9 mouse cellular contexts compared by ENCODE assay signal in the genomic region with DNA sequence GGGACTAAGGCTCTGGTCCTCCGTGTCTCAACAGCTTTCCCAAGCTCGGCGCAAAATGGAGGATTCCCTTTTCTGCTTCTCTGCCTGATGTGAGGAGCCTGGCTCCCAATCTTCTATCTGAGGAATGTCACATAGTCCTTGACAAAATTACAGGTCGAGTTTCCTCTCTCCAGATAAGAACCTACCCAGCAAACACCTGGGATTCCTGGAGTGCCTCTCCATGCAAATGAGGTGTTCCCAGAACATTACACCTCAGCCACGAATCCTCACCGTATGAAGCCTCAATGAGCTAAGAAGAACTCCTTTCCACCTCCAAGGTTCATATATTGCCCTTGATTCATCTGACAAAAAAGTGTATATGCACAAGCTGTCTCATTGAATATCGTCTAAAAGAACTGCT. TPM values are rescaled to one million over a fixed set of nuclear protein-coding genes. Genes with fewer than 3 reads are reported as not detected.
A peak's percentile ranks its signal among the peaks of the same experiment; 100 is the strongest.
DNase-seq lines count a peak whose midpoint lies in the region; ATAC-seq and TF ChIP-seq lines count a peak whose summit lies in the region.
"Had no signal": no experiment of that assay in that cellular context is flagged by ENCODE, and none has a peak within 500 bp of the region (broad histone marks: within the 10 kb centered on the region; RNA-seq: fewer than 3 reads in every experiment).

No protein-coding gene starts in this region.

- no peak for TF ChIP-seq EP300 in liver, postnatal 0 days (IDR thresholded peaks at IDR 0.05; ENCODE audit: low read depth)

- 52% methylated on average over 7 of the region's 7 CpGs for WGBS in liver, embryonic 12.5 days (ENCODE audit: insufficient replicate concordance)
- WGBS in liver, postnatal 0 days (ENCODE audit: insufficient replicate concordance): 48% methylated on average over 7 of the region's 7 CpGs
- 39% methylated on average over 7 of the region's 7 CpGs for WGBS in forebrain, embryonic 15.5 days
- 49% methylated on average over 7 of the region's 7 CpGs for WGBS in liver, embryonic 13.5 days (ENCODE audit: insufficient replicate concordance)
- 41% methylated on average over 7 of the region's 7 CpGs for WGBS in stomach, embryonic 15.5 days

- peak overlapping the region; percentile 43; the same call in 1 of the 2 replicates for H3K4me3 ChIP-seq in liver, embryonic 12.5 days
- H3K4me3 ChIP-seq in liver, postnatal 0 days (ENCODE audit: low read depth, low read length): no peak overlapping the region
- H3K4me3 ChIP-seq in forebrain, embryonic 15.5 days: peak overlapping the region; percentile 39
- H3K4me3 ChIP-seq in liver, embryonic 13.5 days (replicated peaks): peak overlapping the region; percentile 41; the same call in 1 of the 2 replicates
- peak overlapping the region; percentile 37 for H3K4me3 ChIP-seq in stomach, embryonic 15.5 days (replicated peaks)

- no peak for DNase-seq in liver, postnatal 0 days
- DNase-seq in liver, embryonic 13.5 days: no peak
- no peak for DNase-seq in left cerebral cortex, adult 11 months (ENCODE audit: low spot score)
- DNase-seq in adrenal gland, postnatal 4 days (ENCODE audit: low spot score in 2 of 2): no peak
- DNase-seq in cerebellum, postnatal 4 days (ENCODE audit: low spot score in 2 of 2): no peak
- DNase-seq: gastrocnemius, postnatal 14 days had no signal

- no peak for TF ChIP-seq CTCF in liver, postnatal 0 days (IDR thresholded peaks at IDR 0.05; ENCODE audit: low read depth)

- no peaks in the 10 kb centered on the region for H3K36me3 ChIP-seq in liver, embryonic 12.5 days
- no peaks in the 10 kb centered on the region for H3K36me3 ChIP-seq in liver, postnatal 0 days (replicated peaks; ENCODE audit: insufficient read depth, low read length)
- H3K36me3 ChIP-seq in forebrain, embryonic 15.5 days: no peaks in the 10 kb centered on the region
- no peaks in the 10 kb centered on the region for H3K36me3 ChIP-seq in liver, embryonic 13.5 days
- no peaks in the 10 kb centered on the region for H3K36me3 ChIP-seq in stomach, embryonic 15.5 days

- peak overlapping the region; percentile 74 for H3K4me2 ChIP-seq in liver, embryonic 12.5 days
- H3K4me2 ChIP-seq in liver, postnatal 0 days (ENCODE audit: low read depth, low read length): no peak overlapping the region
- peak overlapping the region; percentile 64 for H3K4me2 ChIP-seq in forebrain, embryonic 15.5 days (replicated peaks)
- peak overlapping the region; percentile 64 for H3K4me2 ChIP-seq in liver, embryonic 13.5 days
- H3K4me2 ChIP-seq in stomach, embryonic 15.5 days: peak overlapping the region; percentile 77

- peaks cover 12% of the 10 kb centered on the region for H3K4me1 ChIP-seq in liver, embryonic 12.5 days
- peaks cover 7% of the 10 kb centered on the region for H3K4me1 ChIP-seq in liver, postnatal 0 days (ENCODE audit: insufficient read depth)
- peaks cover 9% of the 10 kb centered on the region; the same call in 1 of the 2 replicates for H3K4me1 ChIP-seq in forebrain, embryonic 15.5 days
- peaks cover 10% of the 10 kb centered on the region for H3K4me1 ChIP-seq in liver, embryonic 13.5 days (replicated peaks)
- H3K4me1 ChIP-seq in stomach, embryonic 15.5 days: 0 out of 2 replicates have a peak, but pooled peaks cover 6% of the 10 kb centered on the region

- no peak overlapping the region for H3K27ac ChIP-seq in liver, embryonic 12.5 days
- no peak overlapping the region for H3K27ac ChIP-seq in liver, postnatal 0 days (ENCODE audit: low read depth)
- H3K27ac ChIP-seq in forebrain, embryonic 15.5 days (replicated peaks): no peak overlapping the region
- H3K27ac ChIP-seq in liver, embryonic 13.5 days: no peak overlapping the region
- H3K27ac ChIP-seq in stomach, embryonic 15.5 days: no peak overlapping the region

- H3K9ac ChIP-seq in liver, embryonic 12.5 days: no peak overlapping the region
- H3K9ac ChIP-seq in liver, postnatal 0 days (replicated peaks): no peak overlapping the region
- no peak overlapping the region for H3K9ac ChIP-seq in forebrain, embryonic 15.5 days (replicated peaks)
- H3K9ac ChIP-seq in liver, embryonic 13.5 days: no peak overlapping the region
- no peak overlapping the region for H3K9ac ChIP-seq in stomach, embryonic 15.5 days

- no peak for ATAC-seq in liver, embryonic 12.5 days
- ATAC-seq in liver, postnatal 0 days: no peak
- no peak for ATAC-seq in forebrain, embryonic 15.5 days (replicated peaks)
- no peak for ATAC-seq in liver, embryonic 13.5 days (ENCODE audit: low read depth)
- no peak for ATAC-seq in stomach, embryonic 15.5 days (ENCODE audit: insufficient read depth, low FRiP score, low read depth)

- H3K27me3 ChIP-seq in liver, embryonic 12.5 days (replicated peaks): peaks cover 15% of the 10 kb centered on the region
- H3K27me3 ChIP-seq in liver, postnatal 0 days (ENCODE audit: insufficient read depth, low read length): no peaks in the 10 kb centered on the region
- H3K27me3 ChIP-seq in forebrain, embryonic 15.5 days: no peaks in the 10 kb centered on the region
- 0 out of 2 replicates have a peak, but pooled peaks cover 2% of the 10 kb centered on the region for H3K27me3 ChIP-seq in liver, embryonic 13.5 days
- H3K27me3 ChIP-seq in stomach, embryonic 15.5 days (replicated peaks): no peaks in the 10 kb centered on the region

- H3K9me3 ChIP-seq in liver, embryonic 12.5 days (replicated peaks): no peaks in the 10 kb centered on the region
- no peaks in the 10 kb centered on the region for H3K9me3 ChIP-seq in liver, postnatal 0 days (ENCODE audit: low read length)
- no peaks in the 10 kb centered on the region for H3K9me3 ChIP-seq in forebrain, embryonic 15.5 days
- H3K9me3 ChIP-seq in liver, embryonic 13.5 days (replicated peaks): no peaks in the 10 kb centered on the region
- H3K9me3 ChIP-seq in stomach, embryonic 15.5 days: no peaks in the 10 kb centered on the region

RNA-seq across cellular contexts. Expression of gene Chrna1, which starts 19.7 kb away (rescaled TPM):
- polyA plus RNA-seq in liver, embryonic 12.5 days (2016; fragmentation: Nextera tagmentation; extraction: Ambion mirVana): 0.29 and 0.50 TPM in 2 replicates
- 0.06 and 0.18 TPM in 2 replicates for polyA plus RNA-seq in liver, postnatal 0 days (2015; fragmentation: Nextera tagmentation; extraction: Ambion mirVana)
- 0.11 TPM in 2 replicates for polyA plus RNA-seq in forebrain, embryonic 15.5 days (2015; fragmentation: Nextera tagmentation; extraction: Ambion mirVana)
- 0.39 and 0.44 TPM in 2 replicates for polyA plus RNA-seq in liver, embryonic 13.5 days (2015; fragmentation: Nextera tagmentation; extraction: Ambion mirVana)
- polyA plus RNA-seq in stomach, embryonic 15.5 days (2015; fragmentation: Nextera tagmentation; extraction: Ambion mirVana): 0.26 and 0.36 TPM in 2 replicates
- under 1 TPM; 0.56 to 0.87 TPM for total RNA-seq in adrenal gland, postnatal 4 days (2021)

RNA-seq across cellular contexts. Expression of gene Wipf1, which starts 30.9 kb away (rescaled TPM):
- 5.7 and 6.1 TPM in 2 replicates for polyA plus RNA-seq in liver, embryonic 12.5 days (2016; fragmentation: Nextera tagmentation; extraction: Ambion mirVana)
- polyA plus RNA-seq in liver, postnatal 0 days (2015; fragmentation: Nextera tagmentation; extraction: Ambion mirVana): 4.3 TPM in 2 replicates
- 1.9 and 2.1 TPM in 2 replicates for polyA plus RNA-seq in forebrain, embryonic 15.5 days (2015; fragmentation: Nextera tagmentation; extraction: Ambion mirVana)
- 3.4 and 4.6 TPM in 2 replicates for polyA plus RNA-seq in liver, embryonic 13.5 days (2015; fragmentation: Nextera tagmentation; extraction: Ambion mirVana)
- 6.9 and 7.6 TPM in 2 replicates for polyA plus RNA-seq in stomach, embryonic 15.5 days (2015; fragmentation: Nextera tagmentation; extraction: Ambion mirVana)
- total RNA-seq in adrenal gland, postnatal 4 days (2021): 10 to 100 TPM; 20.4 to 22.1 TPM
